Mouse (Mus musculus) CH12F3 (cell line): ENCODE results near the gene Olfr750.

ENCODE experiments used
- in situ Hi-C: fragments of 300-500 bp; cut with MboI; formaldehyde crosslinking; loops from 2 replicates; pipeline ENCODE4 v1.14.3; 2020; ENCODE audit warnings: low sequenced_read_pairs

The Olfr750 gene

GRCm38 (mm10) chr14:51088970-51089673, 14.9 kb upstream of the Olfr750 start:
- in situ Hi-C loops: no loop called here

DNA sequence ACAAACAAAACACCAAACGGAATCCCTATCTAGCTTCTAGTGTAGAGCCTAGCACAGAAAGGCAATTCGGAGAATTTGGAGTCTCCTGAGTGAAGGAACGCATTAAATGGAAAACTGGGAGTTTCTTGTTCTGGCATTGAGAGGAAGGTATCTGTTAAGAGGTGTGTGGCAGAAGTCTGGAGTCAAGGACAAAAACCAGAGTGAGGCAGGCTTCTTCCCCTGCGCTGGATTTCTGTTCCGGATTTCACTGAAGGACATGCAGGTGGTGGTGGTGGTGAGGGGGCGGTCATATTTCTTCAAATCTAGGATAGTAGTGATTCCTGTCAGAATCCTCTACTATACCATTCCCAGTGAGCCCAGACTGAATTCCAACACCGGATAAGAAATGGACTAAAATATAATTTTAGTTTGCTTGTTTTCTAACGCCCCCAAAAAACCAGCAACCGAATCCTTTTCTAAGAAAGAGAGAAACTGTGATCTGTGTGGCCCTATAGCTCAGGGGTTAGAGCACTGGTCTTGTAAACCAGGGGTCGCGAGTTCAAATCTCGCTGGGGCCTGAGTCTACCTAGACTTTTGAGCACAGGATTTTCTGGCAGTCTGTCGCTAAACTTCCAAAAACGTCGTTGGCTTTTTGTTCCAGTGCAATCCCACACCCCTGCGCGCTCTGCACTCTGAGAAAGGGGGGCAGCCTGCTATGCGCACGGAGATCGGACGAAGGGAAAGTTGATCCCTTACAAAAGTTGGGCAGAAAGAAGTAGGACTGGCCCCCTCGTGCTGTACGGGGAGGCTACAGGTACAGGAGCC, 14.1 kb upstream of the Olfr750 start:
- in situ Hi-C loops: no loop called here

GRCm38 (mm10) chr14:51087762-51088161, 13.5 kb upstream of the Olfr750 start:
- in situ Hi-C loops: no loop called here

DNA sequence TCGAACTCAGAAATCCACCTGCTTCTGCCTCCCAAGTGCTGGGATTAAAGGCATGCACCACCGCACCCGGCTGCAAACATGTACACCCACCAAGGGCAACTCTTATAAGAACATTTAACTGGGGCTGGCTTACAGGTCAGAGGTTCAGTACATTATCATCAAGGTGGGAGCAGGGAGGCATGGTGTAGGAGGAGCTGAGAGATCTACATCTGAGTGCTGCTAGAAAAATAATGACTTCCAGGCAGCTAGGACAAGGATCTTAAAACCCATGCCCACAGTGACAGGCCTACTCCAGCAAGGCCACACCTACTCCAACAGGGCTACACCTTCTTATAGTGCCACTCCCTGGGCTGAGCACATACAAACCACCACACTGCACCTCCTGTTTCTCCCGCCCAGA, 11.7 kb upstream of the Olfr750 start:
- in situ Hi-C loops: no loop called here

GRCm38 (mm10) chr14:51085086-51085485, 10.9 kb upstream of the Olfr750 start:
- in situ Hi-C loops: no loop called here

GRCm38 (mm10) chr14:51083805-51084204, 9.6 kb upstream of the Olfr750 start:
- in situ Hi-C loops: no loop called here

DNA sequence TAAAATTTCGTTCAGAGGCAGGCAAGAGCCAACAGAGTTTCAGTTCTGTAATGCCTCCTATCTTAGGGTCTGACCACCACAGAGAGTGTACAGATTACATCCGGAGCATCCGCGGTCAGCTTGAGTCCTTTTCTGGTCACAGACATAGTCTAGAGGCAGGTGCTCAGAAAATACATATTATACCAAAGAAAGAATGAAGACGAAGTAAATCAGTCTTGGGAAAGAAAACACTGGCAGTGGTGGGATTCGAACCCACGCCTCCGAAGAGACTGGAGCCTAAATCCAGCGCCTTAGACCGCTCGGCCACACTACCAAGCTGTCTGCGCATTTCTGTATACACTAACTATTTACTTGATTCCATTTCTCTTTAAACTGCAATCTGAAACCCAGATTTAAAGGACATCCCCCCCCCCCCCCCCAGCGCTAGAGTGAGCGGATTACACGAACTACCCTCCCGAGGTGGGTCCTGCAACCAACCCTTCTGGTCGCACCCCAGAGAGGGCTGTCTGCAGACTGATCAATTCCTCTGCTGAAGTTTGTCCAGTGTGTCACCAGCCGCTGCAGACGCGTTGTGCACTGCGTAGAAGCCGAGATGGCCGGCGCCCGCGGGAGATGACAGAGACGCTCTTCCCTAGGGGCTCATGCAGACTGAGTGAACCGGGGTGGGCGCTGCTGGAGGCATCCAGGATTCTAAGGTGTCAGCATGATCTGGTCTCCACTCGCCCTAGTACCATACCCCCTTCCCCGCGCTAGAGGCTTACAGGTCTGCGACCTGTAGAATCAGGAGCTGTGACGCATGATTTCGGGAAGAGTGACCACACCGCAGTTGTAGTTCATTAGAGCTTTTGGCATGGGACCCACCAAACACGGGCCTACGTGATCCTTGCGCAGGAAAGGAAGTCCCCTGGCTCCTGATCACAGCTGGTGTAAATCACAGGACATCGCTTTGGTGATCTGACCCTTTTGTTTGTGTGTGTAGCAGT, 8.7 kb upstream of the Olfr750 start:
- in situ Hi-C loops: no loop called here

DNA sequence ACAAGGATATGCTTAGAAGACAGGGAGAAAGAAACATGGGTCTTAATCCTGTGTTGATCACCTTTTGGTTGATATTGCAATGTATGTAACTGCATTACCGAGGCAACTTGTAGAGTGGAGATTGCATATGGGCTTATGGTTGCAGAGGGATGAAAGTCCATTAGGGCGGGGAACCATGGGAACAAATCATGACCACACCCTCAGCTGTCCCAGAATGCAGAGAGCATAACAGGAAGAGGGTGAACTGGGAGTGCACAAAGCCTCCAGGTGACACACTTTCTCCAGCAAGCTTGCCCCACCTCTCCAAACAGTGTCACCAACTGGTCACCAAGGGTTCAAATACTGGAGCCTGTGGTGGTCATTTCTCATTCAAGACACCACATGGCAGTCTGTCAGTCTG, 6.8 kb upstream of the Olfr750 start:
- in situ Hi-C loops: no loop called here

GRCm38 (mm10) chr14:51079180-51079579, 4.9 kb upstream of the Olfr750 start:
- in situ Hi-C loops: no loop called here

GRCm38 (mm10) chr14:51069617-51070016, 4.6 kb downstream of the Olfr750 start:
- in situ Hi-C loops: loop anchor here (5.0 kb wide), 1 partner anchor 267 kb away; no protein-coding TSS in a partner anchor

DNA sequence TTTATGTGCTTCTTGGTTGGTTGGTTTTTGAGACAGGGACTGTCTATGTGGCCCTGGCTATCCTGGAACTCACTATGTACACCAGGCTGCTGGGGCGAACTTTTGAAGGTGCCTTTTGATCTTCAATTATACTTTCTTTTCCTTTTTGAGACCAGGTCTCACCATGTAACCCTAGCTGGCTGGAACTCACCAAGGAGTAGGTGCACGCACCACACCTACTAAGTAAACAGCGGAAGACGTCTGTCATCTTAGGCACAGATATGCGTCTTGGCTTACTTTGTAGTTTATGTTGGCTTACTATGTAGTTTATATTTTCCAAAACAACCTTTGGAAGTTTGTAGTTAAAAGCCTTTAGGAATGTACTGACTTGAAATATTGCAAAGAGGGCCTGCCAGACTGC, 5.3 kb downstream of the Olfr750 start:
- in situ Hi-C loops: loop anchor here (5.0 kb wide), 1 partner anchor 267 kb away; no protein-coding TSS in a partner anchor

GRCm38 (mm10) chr14:51060761-51061160, 13.5 kb downstream of the Olfr750 start:
- in situ Hi-C loops: no loop called here

DNA sequence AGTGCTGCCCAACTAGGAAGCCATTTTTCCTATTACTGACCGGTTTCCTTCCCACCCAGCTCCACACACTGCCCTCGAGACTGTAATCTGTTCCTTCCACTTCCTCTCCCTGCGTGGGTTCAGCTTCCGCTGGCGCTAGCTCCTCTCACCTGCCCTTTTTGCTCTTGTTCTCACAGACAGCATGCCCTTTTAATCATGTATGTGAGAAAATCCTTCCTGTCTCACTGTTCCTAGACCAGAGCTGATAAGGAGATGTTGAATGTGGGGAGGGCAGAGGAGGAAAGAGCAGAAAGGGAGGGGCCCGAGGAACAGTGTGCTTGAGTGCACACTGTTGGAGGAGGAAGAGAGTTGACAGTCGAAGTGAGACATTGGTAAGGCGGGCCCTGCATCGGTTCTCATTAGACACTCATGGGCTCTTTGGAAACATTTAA, 16.8 kb downstream of the Olfr750 start, which contains the start of gene Rnase12:
Rnase12 (minus strand) TSS at position 261 of the 431 bp plus-strand sequence.
- in situ Hi-C loops: no loop called here

DNA sequence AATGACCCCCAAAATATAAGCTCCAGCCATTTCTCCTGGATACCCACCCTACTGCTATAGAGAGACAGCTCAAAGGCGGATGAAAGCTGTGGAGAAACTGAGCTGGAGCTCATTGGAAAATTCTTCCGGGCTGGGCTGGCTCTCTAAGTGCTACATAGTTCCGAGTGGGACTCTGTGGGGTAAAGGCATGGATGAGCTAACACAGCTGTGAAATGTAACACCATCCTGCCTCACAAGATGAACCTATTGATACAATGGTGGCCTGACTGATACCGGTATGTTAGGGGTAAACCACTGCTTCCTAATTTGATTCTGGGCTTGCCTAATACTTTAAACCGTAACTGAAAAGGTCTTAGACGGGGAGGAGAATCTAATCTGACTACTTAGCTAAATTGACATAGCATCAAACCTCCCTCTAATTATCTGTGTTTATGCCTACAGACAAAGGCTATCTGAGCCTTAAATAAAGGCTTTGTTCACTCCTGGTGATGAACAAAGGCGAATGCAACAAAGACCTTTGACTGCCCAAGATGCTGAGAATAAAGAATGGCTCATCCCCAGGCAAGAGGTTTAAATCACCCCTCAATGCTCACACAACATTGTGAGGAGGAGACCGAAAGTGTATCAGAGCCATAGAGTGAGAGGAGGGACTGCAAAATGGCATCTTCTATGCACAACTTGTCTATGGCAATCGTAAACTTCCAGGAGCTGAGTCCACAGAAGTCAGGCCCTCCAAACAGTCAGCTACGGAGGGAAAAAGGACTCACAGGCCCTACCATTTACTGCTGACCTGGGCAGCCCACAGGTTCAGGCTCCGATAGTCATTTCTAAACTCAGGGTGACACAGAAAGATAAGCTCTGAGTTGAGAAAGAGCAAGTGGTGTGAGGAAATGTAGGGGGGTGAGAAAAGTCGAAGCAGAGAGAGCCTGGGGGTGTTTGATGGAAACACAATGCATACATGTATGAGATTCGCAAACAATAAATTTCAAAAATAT, 19.7 kb downstream of the Olfr750 start:
- in situ Hi-C loops: no loop called here

- in situ Hi-C loops: no loop called here
Measured at GRCm38 (mm10) chr14:51053176-51053575, 21.1 kb downstream of the Olfr750 start.

DNA sequence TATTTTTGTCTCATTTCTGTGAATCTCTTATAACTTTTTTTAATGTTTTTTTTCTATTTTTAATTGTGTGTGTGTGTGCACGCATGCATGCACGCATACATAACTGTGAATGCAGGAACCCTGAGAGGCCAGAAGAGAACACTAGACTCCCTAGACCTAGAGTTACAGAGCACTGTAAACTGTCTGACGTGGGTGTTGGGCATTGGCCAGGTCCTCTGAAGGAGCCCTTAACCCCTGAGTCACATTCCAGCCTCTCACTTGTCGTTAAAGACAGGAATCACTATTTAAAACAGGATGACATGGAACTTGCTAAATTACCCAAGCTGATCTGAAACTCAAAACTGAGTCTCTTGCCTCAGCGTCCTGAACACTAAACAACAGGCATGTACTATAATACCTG, 22.3 kb downstream of the Olfr750 start:
- in situ Hi-C loops: no loop called here

GRCm38 (mm10) chr14:51050063-51050462, 24.2 kb downstream of the Olfr750 start, which contains the start of gene Rnase11:
Gene Rnase11, minus strand, starts transcription at chr14:51050163.
- in situ Hi-C loops: no loop called here

GRCm38 (mm10) chr14:51047846-51048245, 26.4 kb downstream of the Olfr750 start:
- in situ Hi-C loops: no loop called here

DNA sequence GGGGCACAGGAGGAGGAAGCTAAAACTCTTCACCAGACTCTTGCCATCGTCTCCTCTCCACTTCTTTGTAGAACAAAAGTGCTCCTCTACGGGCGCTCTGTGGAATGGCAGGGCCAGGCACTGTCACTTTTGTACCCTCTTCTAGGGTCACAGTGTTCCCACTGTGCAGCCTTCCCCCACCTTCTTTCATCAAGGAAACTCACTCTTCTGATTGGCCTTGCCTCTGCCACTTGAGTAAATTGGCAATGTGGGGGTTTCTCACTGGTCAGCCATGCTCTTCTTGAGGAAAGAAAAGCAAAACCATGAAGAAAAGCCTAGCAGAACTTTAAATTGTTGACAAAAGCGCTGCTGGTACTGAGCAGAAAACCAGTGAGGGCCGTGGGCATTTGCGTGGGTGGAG, 32.5 kb downstream of the Olfr750 start, which contains the start of gene Rnase9:
Rnase9 (minus strand) TSS at position 101 of the 400 bp plus-strand sequence.
- in situ Hi-C loops: no loop called here
